Mouse (Mus musculus): Measurements from ENCODE around the gene Nup93. TPM values are rescaled to one million over a fixed set of nuclear protein-coding genes. Genes with fewer than 3 reads are reported as not detected.

Gene Nup93
- total and polyA plus RNA-seq, 2 experiments from 2014 or later = 36.7 to 43.7 TPM

GRCm38 (mm10) chr8:94328932-94329728 is 114.8 kb downstream of the Nup93 start, which contains the start of gene Slc12a3:
Slc12a3 (plus strand) TSS chr8:94329201.
- H3K36me3 ChIP-seq (ENCODE audit: insufficient read depth) = no peaks in the 10 kb centered on the region; the same call in 1 of the 2 replicates
- TF ChIP-seq CTCF (IDR thresholded peaks at IDR 0.05; ENCODE audit: low read depth) = no peak
- no peak for DNase-seq
- H3K27ac ChIP-seq (ENCODE audit: low read depth, low read length) = no peak within 1 kb of the TSS
- no peaks in the 10 kb centered on the region for H3K27me3 ChIP-seq (ENCODE audit: insufficient read depth, low read length)
- no peak within 1 kb of the TSS for H3K4me2 ChIP-seq (ENCODE audit: low read depth)
- H3K9me3 ChIP-seq (ENCODE audit: low read length) = no peaks in the 10 kb centered on the region
- H3K9ac ChIP-seq = no peak within 1 kb of the TSS
- WGBS = 79% methylated on average over 21 of the region's 21 CpGs
- ATAC-seq = no peak
- no peaks in the 10 kb centered on the region for H3K4me1 ChIP-seq (ENCODE audit: insufficient read depth)
- H3K4me3 ChIP-seq (ENCODE audit: low read depth, low read length) = no peak within 1 kb of the TSS

- peak; percentile 96 for TF ChIP-seq CTCF (IDR thresholded peaks at IDR 0.05; ENCODE audit: low read depth)
- no peak overlapping the region for H3K9ac ChIP-seq
- no peaks in the 10 kb centered on the region for H3K4me1 ChIP-seq (ENCODE audit: insufficient read depth)
- H3K4me2 ChIP-seq (ENCODE audit: low read depth) = no peak overlapping the region
- H3K36me3 ChIP-seq (ENCODE audit: insufficient read depth) = no peaks in the 10 kb centered on the region
- peak; percentile 87 for DNase-seq
- no peak overlapping the region for H3K27ac ChIP-seq (ENCODE audit: low read depth, low read length)
- no peaks in the 10 kb centered on the region for H3K9me3 ChIP-seq (ENCODE audit: low read length)
- H3K4me3 ChIP-seq (ENCODE audit: low read depth, low read length) = no peak overlapping the region
- no peaks in the 10 kb centered on the region for H3K27me3 ChIP-seq (ENCODE audit: insufficient read depth, low read length)
- ATAC-seq = peak; percentile 79
- 33% methylated on average over 4 of the region's 4 CpGs for WGBS
These were observed 116.4 kb downstream of the Nup93 start for GRCm38 (mm10) chr8:94330733-94331132.

GRCm38 (mm10) chr8:94333345-94333744 is 119.0 kb downstream of the Nup93 start:
- H3K36me3 ChIP-seq (ENCODE audit: insufficient read depth) = no peaks in the 10 kb centered on the region
- no peak overlapping the region for H3K4me3 ChIP-seq (ENCODE audit: low read depth, low read length)
- no peaks in the 10 kb centered on the region for H3K27me3 ChIP-seq (ENCODE audit: insufficient read depth, low read length)
- no peak overlapping the region for H3K4me2 ChIP-seq (ENCODE audit: low read depth)
- no peaks in the 10 kb centered on the region for H3K4me1 ChIP-seq (ENCODE audit: insufficient read depth)
- no peaks in the 10 kb centered on the region for H3K9me3 ChIP-seq (ENCODE audit: low read length)
- no peak overlapping the region for H3K9ac ChIP-seq
- 59% methylated on average over 5 of the region's 5 CpGs for WGBS
- no peak for DNase-seq
- no peak overlapping the region for H3K27ac ChIP-seq (ENCODE audit: low read depth, low read length)
- TF ChIP-seq CTCF (IDR thresholded peaks at IDR 0.05; ENCODE audit: low read depth) = no peak
- ATAC-seq = no peak

GRCm38 (mm10) chr8:94337559-94337958 is 123.2 kb downstream of the Nup93 start:
- H3K9me3 ChIP-seq (ENCODE audit: low read length) = no peaks in the 10 kb centered on the region
- no peak overlapping the region for H3K4me2 ChIP-seq (ENCODE audit: low read depth)
- no peak overlapping the region for H3K27ac ChIP-seq (ENCODE audit: low read depth, low read length)
- 86% methylated on average over 8 of the region's 8 CpGs for WGBS
- no peaks in the 10 kb centered on the region for H3K27me3 ChIP-seq (ENCODE audit: insufficient read depth, low read length)
- H3K9ac ChIP-seq = no peak overlapping the region
- DNase-seq (no peak), ATAC-seq (no peak)
- no peaks in the 10 kb centered on the region for H3K4me1 ChIP-seq (ENCODE audit: insufficient read depth)
- H3K4me3 ChIP-seq (ENCODE audit: low read depth, low read length) = no peak overlapping the region
- no peak for TF ChIP-seq CTCF (IDR thresholded peaks at IDR 0.05; ENCODE audit: low read depth)
- no peaks in the 10 kb centered on the region for H3K36me3 ChIP-seq (ENCODE audit: insufficient read depth)

- H3K9ac ChIP-seq = no peak overlapping the region
- H3K4me1 ChIP-seq (ENCODE audit: insufficient read depth) = no peaks in the 10 kb centered on the region
- H3K36me3 ChIP-seq (ENCODE audit: insufficient read depth) = no peaks in the 10 kb centered on the region
- H3K4me3 ChIP-seq (ENCODE audit: low read depth, low read length) = no peak overlapping the region
- no peak for ATAC-seq
- H3K4me2 ChIP-seq (ENCODE audit: low read depth) = no peak overlapping the region
- no peak for TF ChIP-seq CTCF (IDR thresholded peaks at IDR 0.05; ENCODE audit: low read depth)
- no peak overlapping the region for H3K27ac ChIP-seq (ENCODE audit: low read depth, low read length)
- 87% methylated on average over 7 of the region's 7 CpGs for WGBS
- H3K9me3 ChIP-seq (ENCODE audit: low read length) = no peaks in the 10 kb centered on the region
- no peak for DNase-seq
- H3K27me3 ChIP-seq (ENCODE audit: insufficient read depth, low read length) = no peaks in the 10 kb centered on the region
These were observed 126.4 kb downstream of the Nup93 start for GRCm38 (mm10) chr8:94340796-94341195.

GRCm38 (mm10) chr8:94342691-94343090 is 128.3 kb downstream of the Nup93 start:
- Histone ChIP-seq H3K4me1 (ENCODE audit: insufficient read depth) (no peaks in the 10 kb centered on the region), H3K4me2 (ENCODE audit: low read depth) (no peak overlapping the region), H3K4me3 (ENCODE audit: low read depth, low read length) (no peak overlapping the region), H3K9me3 (ENCODE audit: low read length) (no peaks in the 10 kb centered on the region), H3K27me3 (ENCODE audit: insufficient read depth, low read length) (no peaks in the 10 kb centered on the region), H3K9ac (no peak overlapping the region), H3K27ac (ENCODE audit: low read depth, low read length) (no peak overlapping the region), H3K36me3 (ENCODE audit: insufficient read depth) (no peaks in the 10 kb centered on the region)
- ATAC-seq (no peak), DNase-seq (no peak)
- TF ChIP-seq CTCF (IDR thresholded peaks at IDR 0.05; ENCODE audit: low read depth) = no peak
- WGBS = 88% methylated on average over 10 of the region's 10 CpGs

- no peaks in the 10 kb centered on the region for H3K9me3 ChIP-seq (ENCODE audit: low read length)
- H3K27ac ChIP-seq (ENCODE audit: low read depth, low read length) = no peak overlapping the region
- peak; percentile 85 for DNase-seq
- no peak overlapping the region for H3K4me2 ChIP-seq (ENCODE audit: low read depth)
- 8% methylated on average over 6 of the region's 6 CpGs for WGBS
- no peaks in the 10 kb centered on the region for H3K27me3 ChIP-seq (ENCODE audit: insufficient read depth, low read length)
- TF ChIP-seq CTCF (IDR thresholded peaks at IDR 0.05; ENCODE audit: low read depth) = peak; percentile 90
- H3K4me1 ChIP-seq (ENCODE audit: insufficient read depth) = no peaks in the 10 kb centered on the region
- no peaks in the 10 kb centered on the region for H3K36me3 ChIP-seq (ENCODE audit: insufficient read depth)
- H3K4me3 ChIP-seq (ENCODE audit: low read depth, low read length) = no peak overlapping the region
- no peak overlapping the region for H3K9ac ChIP-seq
- ATAC-seq = peak; percentile 65
These were observed 128.9 kb downstream of the Nup93 start for GRCm38 (mm10) chr8:94343290-94343689.

Measured in forebrain, postnatal 0 days (tissue).